In the genomic region with DNA sequence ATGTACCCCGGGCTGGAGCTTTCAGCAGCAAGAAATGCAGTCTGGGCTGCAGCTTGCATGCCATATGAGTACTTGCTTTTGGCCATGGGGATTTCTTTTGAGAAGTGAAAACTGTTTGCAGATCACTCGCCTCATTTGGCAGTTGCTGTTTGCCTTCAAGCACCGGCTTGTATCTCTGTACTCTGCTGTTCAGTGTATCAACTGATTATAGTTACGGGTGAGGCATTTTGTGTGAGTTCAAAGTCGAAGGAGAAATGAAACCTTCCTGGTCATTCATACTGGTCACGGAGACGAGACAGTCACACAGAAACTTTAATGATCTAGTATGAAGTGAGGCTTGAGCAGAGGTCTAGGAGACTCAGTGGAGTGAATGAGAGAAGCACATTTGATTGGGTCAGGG, we compare ENCODE assay signal across 21 mouse cellular contexts. TPM values are rescaled to one million over a fixed set of nuclear protein-coding genes. Genes with fewer than 3 reads are reported as not detected.
A peak's percentile ranks its signal among the peaks of the same experiment; 100 is the strongest.
DNase-seq lines count a peak whose midpoint lies in the region; ATAC-seq and TF ChIP-seq lines count a peak whose summit lies in the region.
"Had no signal": no experiment of that assay in that cellular context is flagged by ENCODE, and none has a peak within 500 bp of the region (broad histone marks: within the 10 kb centered on the region; RNA-seq: fewer than 3 reads in every experiment).

No protein-coding gene starts in this region.

- no peaks in the 10 kb centered on the region for H3K27me3 ChIP-seq in lung, embryonic 14.5 days (ENCODE audit: insufficient read depth, low read length)
- H3K27me3 ChIP-seq in intestine, embryonic 16.5 days (replicated peaks; ENCODE audit: control insufficient read depth, insufficient read depth, low read length): no peaks in the 10 kb centered on the region
- no peaks in the 10 kb centered on the region for H3K27me3 ChIP-seq in stomach, embryonic 16.5 days (ENCODE audit: control insufficient read depth, insufficient read depth, low read length)
- H3K27me3 ChIP-seq: embryonic facial prominence, embryonic 15.5 days; heart, embryonic 12.5 days had no signal

- H3K36me3 ChIP-seq in lung, embryonic 14.5 days (ENCODE audit: insufficient read depth): no peaks in the 10 kb centered on the region
- H3K36me3 ChIP-seq in intestine, embryonic 16.5 days (ENCODE audit: control insufficient read depth, insufficient read depth, low read length): no peaks in the 10 kb centered on the region
- no peaks in the 10 kb centered on the region for H3K36me3 ChIP-seq in stomach, embryonic 16.5 days (ENCODE audit: control insufficient read depth, insufficient read depth, low read length)
- H3K36me3 ChIP-seq: embryonic facial prominence, embryonic 15.5 days; forebrain, embryonic 10.5 days; heart, embryonic 12.5 days had no signal

- no peak for TF ChIP-seq CTCF in lung, embryonic 14.5 days (IDR thresholded peaks at IDR 0.05; ENCODE audit: low read depth)
- no peak for TF ChIP-seq CTCF in bone marrow macrophage, adult 2 months (IDR thresholded peaks at IDR 0.05; ENCODE audit: low read depth, low read length)

- no peaks in the 10 kb centered on the region for H3K9me3 ChIP-seq in lung, embryonic 14.5 days (ENCODE audit: low read depth, low read length)
- H3K9me3 ChIP-seq in intestine, embryonic 16.5 days (ENCODE audit: control insufficient read depth, low read length): no peaks in the 10 kb centered on the region
- no peaks in the 10 kb centered on the region for H3K9me3 ChIP-seq in stomach, embryonic 16.5 days (replicated peaks; ENCODE audit: control insufficient read depth, low read length)
- H3K9me3 ChIP-seq: embryonic facial prominence, embryonic 15.5 days; forebrain, embryonic 10.5 days; heart, embryonic 12.5 days had no signal

- no peak overlapping the region for H3K4me3 ChIP-seq in lung, embryonic 14.5 days (ENCODE audit: low read depth, low read length)
- H3K4me3 ChIP-seq in bone marrow macrophage, adult 2 months (ENCODE audit: insufficient read depth, low read length): peak overlapping the region; percentile 23
- H3K4me3 ChIP-seq in intestine, embryonic 16.5 days (ENCODE audit: low read length): peak overlapping the region; percentile 28
- H3K4me3 ChIP-seq in stomach, embryonic 16.5 days (replicated peaks; ENCODE audit: low read length): no peak overlapping the region
- H3K4me3 ChIP-seq: embryonic facial prominence, embryonic 15.5 days; forebrain, embryonic 10.5 days; heart, embryonic 12.5 days had no signal

- peaks cover 16% of the 10 kb centered on the region for H3K4me1 ChIP-seq in lung, embryonic 14.5 days (ENCODE audit: insufficient read depth)
- peaks cover 54% of the 10 kb centered on the region for H3K4me1 ChIP-seq in bone marrow macrophage, adult 2 months (ENCODE audit: control insufficient read depth, insufficient read depth, low read length)
- peaks cover 38% of the 10 kb centered on the region for H3K4me1 ChIP-seq in intestine, embryonic 16.5 days (ENCODE audit: control insufficient read depth, insufficient read depth, low read length)
- H3K4me1 ChIP-seq in stomach, embryonic 16.5 days (ENCODE audit: control insufficient read depth, insufficient read depth, low read length): no peaks in the 10 kb centered on the region; the same call in 1 of the 2 replicates
- H3K4me1 ChIP-seq: forebrain, embryonic 10.5 days had no signal

- 43% methylated on average over 7 of the region's 7 CpGs for WGBS in lung, embryonic 14.5 days
- WGBS in intestine, embryonic 16.5 days: 51% methylated on average over 7 of the region's 7 CpGs
- WGBS in stomach, embryonic 16.5 days: 46% methylated on average over 7 of the region's 7 CpGs

- no peak for ATAC-seq in lung, embryonic 14.5 days (ENCODE audit: insufficient read depth)
- ATAC-seq in intestine, embryonic 16.5 days: peak; percentile 85
- ATAC-seq in stomach, embryonic 16.5 days (ENCODE audit: insufficient read depth, low FRiP score): no peak
- no peak for ATAC-seq in megakaryocyte-erythroid progenitor cell, adult 5-6 weeks (replicated peaks; ENCODE audit: low FRiP score, low TSS enrichment, poor library complexity, severe bottlenecking)
- ATAC-seq: CD4-positive, CD25-positive, alpha-beta regulatory T cell, adult 4 months; midbrain, embryonic 16.5 days had no signal

- H3K27ac ChIP-seq in lung, embryonic 14.5 days (ENCODE audit: low read depth): peak overlapping the region; percentile 44; the same call in 1 of the 2 replicates
- H3K27ac ChIP-seq in bone marrow macrophage, adult 2 months (ENCODE audit: insufficient read depth, low read depth, low read length): peak overlapping the region; percentile 10
- H3K27ac ChIP-seq in intestine, embryonic 16.5 days (ENCODE audit: low read length): peak overlapping the region; percentile 85
- peak overlapping the region; percentile 55 for H3K27ac ChIP-seq in stomach, embryonic 16.5 days (ENCODE audit: low read length)
- H3K27ac ChIP-seq: embryonic facial prominence, embryonic 15.5 days; forebrain, embryonic 10.5 days; hindbrain, embryonic 14.5 days; liver, embryonic 14.5 days had no signal

- no peak for TF ChIP-seq POLR2A in bone marrow macrophage, adult 2 months (IDR thresholded peaks at IDR 0.05; ENCODE audit: borderline replicate concordance, low read depth, low read length)

- H3K4me2 ChIP-seq in lung, embryonic 14.5 days: no peak overlapping the region
- peak overlapping the region; percentile 45 for H3K4me2 ChIP-seq in intestine, embryonic 16.5 days (ENCODE audit: low read depth, low read length)
- H3K4me2 ChIP-seq in stomach, embryonic 16.5 days (ENCODE audit: low read depth, low read length): peak overlapping the region; percentile 33; the same call in 1 of the 2 replicates
- H3K4me2 ChIP-seq: embryonic facial prominence, embryonic 15.5 days; heart, embryonic 12.5 days; hindbrain, embryonic 14.5 days had no signal

- no peak overlapping the region for H3K9ac ChIP-seq in lung, embryonic 14.5 days
- H3K9ac ChIP-seq in intestine, embryonic 16.5 days (ENCODE audit: low read depth, low read length): no peak overlapping the region
- H3K9ac ChIP-seq in stomach, embryonic 16.5 days (ENCODE audit: low read length): no peak overlapping the region
- H3K9ac ChIP-seq: embryonic facial prominence, embryonic 15.5 days; heart, embryonic 12.5 days; hindbrain, embryonic 14.5 days; liver, embryonic 14.5 days had no signal

- no peak for DNase-seq in lung, embryonic 14.5 days
- no peak for DNase-seq in lung, postnatal 25 days (ENCODE audit: low spot score)
- no peak for DNase-seq in adrenal gland, postnatal 25 days
- DNase-seq: cerebellum, postnatal 10 days; embryo, embryonic 11 days; gastrocnemius, postnatal 25 days; kidney, adult 2 months; kidney, postnatal 25 days; right cerebral cortex, adult 18-20 months; thymus, adult 18-20 months had no signal

RNA-seq across cellular contexts. Expression of a gene that starts 34.6 kb away (rescaled TPM):
- 37.8 and 38.5 TPM in 2 replicates for polyA plus RNA-seq in lung, embryonic 14.5 days (2014; fragmentation: Nextera tagmentation; extraction: Ambion mirVana)
- polyA plus RNA-seq in bone marrow macrophage, adult 2 months (2012; ENCODE audit: insufficient read depth, insufficient read length, missing spikeins): 57.2 and 60.9 TPM in 2 replicates
- 14.4 and 17.5 TPM in 2 replicates for polyA plus RNA-seq in intestine, embryonic 16.5 days (2015; fragmentation: Nextera tagmentation; extraction: Ambion mirVana)
- polyA plus RNA-seq in stomach, embryonic 16.5 days (2015; fragmentation: Nextera tagmentation; extraction: Ambion mirVana): 11.6 and 11.9 TPM in 2 replicates
- total RNA-seq in adrenal gland, postnatal 25 days (2021): 18.8 and 22.2 TPM in 2 replicates
- 23.4 and 35.0 TPM in 2 replicates for total RNA-seq in megakaryocyte-erythroid progenitor cell, adult 5-6 weeks (2014; fragmentation: Nextera tagmentation)
- 13.0 and 17.2 TPM in 2 replicates for total RNA-seq in megakaryocyte-erythroid progenitor cell, adult 5-6 weeks (2017)

Comparison
In these comparisons a context has a peak if more than half of its experiments do, and no peak if none do; other contexts are left out.
1. H3K27ac ChIP-seq: peak in every context shown above with its lines; median percentile 85 in intestine, embryonic 16.5 days; 55 in stomach, embryonic 16.5 days; 44 in lung, embryonic 14.5 days; 10 in bone marrow macrophage, adult 2 months.
2. H3K4me3 ChIP-seq: peak in bone marrow macrophage, adult 2 months (single experiment) and intestine, embryonic 16.5 days (single experiment); none in lung, embryonic 14.5 days (single experiment) and stomach, embryonic 16.5 days (single experiment).